Mouse (Mus musculus) hindbrain, embryonic 14.5 days (tissue): ENCODE results near the gene Patj. TPM values are rescaled to one million over a fixed set of nuclear protein-coding genes. Genes with fewer than 3 reads are reported as not detected.
"Not testable (repeated sequence)": the region's sequence is repeated elsewhere in the genome, so short reads cannot be mapped to it uniquely, and the experiment has no call there.

ENCODE experiments used
- ATAC-seq: fragments of 200-750 bp; cut with Nextera tagmentation; 2 replicates; pipeline ENCODE4 v1.8.0; 2017; ENCODE audit warnings: moderate number of reproducible peaks, mild to moderate bottlenecking, moderate TSS enrichment, moderate library complexity; ENCODE audit not compliant: low FRiP score
- DNase-seq: peaks from one replicate; pipeline ENCODE4 v3.0.0-alpha.2; 2015; ENCODE audit warnings: low spot score
- H3K27ac ChIP-seq: fragments of 300-500 bp; sonication (generic); 2 replicates; pipeline ENCODE4 v1.5.1; 2014; ENCODE audit warnings: mild to moderate bottlenecking, moderate library complexity
- H3K27me3 ChIP-seq: fragments of 300-500 bp; sonication (generic); 2 replicates; pipeline ENCODE4 v1.6.1; 2014; ENCODE audit warnings: mild to moderate bottlenecking, low read length, mixed read lengths; ENCODE audit not compliant: control insufficient read depth, insufficient read depth
- H3K36me3 ChIP-seq: fragments of 300-500 bp; sonication (generic); replicated peaks from 2 replicates; pipeline ENCODE4 v1.6.1; 2014; ENCODE audit not compliant: control insufficient read depth, insufficient read depth
- H3K4me1 ChIP-seq: fragments of 300-500 bp; sonication (generic); replicated peaks from 2 replicates; pipeline ENCODE4 v1.6.1; 2014; ENCODE audit warnings: antibody characterized with exemption, low read length, mixed read lengths; ENCODE audit not compliant: control insufficient read depth, insufficient read depth
- H3K4me2 ChIP-seq: fragments of 300-500 bp; sonication (generic); replicated peaks from 2 replicates; pipeline ENCODE4 v1.6.1; 2014; ENCODE audit warnings: mild to moderate bottlenecking, moderate library complexity
- H3K4me3 ChIP-seq: fragments of 300-500 bp; sonication (generic); replicated peaks from 2 replicates; pipeline ENCODE4 v1.5.1; 2014; ENCODE audit warnings: mild to moderate bottlenecking, low read length
- H3K9ac ChIP-seq: fragments of 300-500 bp; sonication (generic); 2 replicates; pipeline ENCODE4 v1.6.1; 2014
- H3K9me3 ChIP-seq: fragments of 300-500 bp; sonication (generic); 2 replicates; pipeline ENCODE4 v1.6.1; 2016; ENCODE audit warnings: low read length; ENCODE audit not compliant: control insufficient read depth
- WGBS: fragments of 180-500 bp; shearing (Covaris S2); extraction: QIAGEN DNeasy Blood & Tissue Kit; methylation state at CpG from one replicate; pipeline ENCODE4 v1.1.7; 2014; 5-methylcytosine and 5-hydroxymethylcytosine counted together
- polyA plus RNA-seq: library from polyadenylated mRNA; unstranded; fragments of >200 nt; fragmentation: Nextera tagmentation; extraction: Ambion mirVana; gene quantifications from 2 replicates; pipeline ENCODE4 v1.2.1, GENCODE M21; 2014

Patj gene
- polyA plus RNA-seq, 1 experiment from 2014 or later = 8.0 TPM

DNA sequence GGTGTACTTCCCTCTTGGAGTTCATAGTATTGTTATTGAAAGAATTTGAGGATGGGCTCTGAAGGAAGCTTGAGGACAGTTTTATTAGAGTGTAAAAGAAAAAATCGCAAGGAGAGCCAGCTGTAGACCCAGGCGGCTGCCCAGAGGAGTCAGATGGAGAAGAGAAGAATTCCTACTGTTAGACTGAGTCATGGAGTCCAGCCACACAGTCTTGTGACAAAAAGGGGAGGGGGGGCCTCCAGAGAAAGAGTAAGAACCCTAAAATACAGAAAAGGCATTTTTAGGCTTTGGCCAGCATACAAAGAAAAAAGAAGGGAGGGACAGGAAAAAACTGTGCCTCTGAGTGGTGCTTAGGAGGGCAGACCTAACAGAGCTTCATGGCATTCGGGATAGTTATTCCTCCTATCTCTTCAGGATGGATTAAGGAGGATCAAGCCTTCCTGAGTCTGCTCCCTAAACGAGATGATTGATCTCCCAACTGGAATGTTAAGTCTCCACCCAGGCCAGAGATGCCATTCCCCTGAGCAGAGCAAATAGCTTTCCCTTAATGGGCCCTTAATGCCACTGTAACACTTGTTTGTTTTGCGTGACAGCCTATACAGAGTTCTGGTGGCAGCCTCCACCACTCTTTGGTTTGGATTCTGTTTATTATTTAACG lies 5.5 kb downstream of the Patj start:
- H3K4me1 ChIP-seq = peaks cover 5% of the 10 kb centered on the region; the same call in 1 of the 2 replicates
- WGBS = 55% methylated on average over 6 of the region's 6 CpGs
- no peak overlapping the region for H3K9ac ChIP-seq
- no peak overlapping the region for H3K27ac ChIP-seq
- H3K27me3 ChIP-seq = no peaks in the 10 kb centered on the region
- H3K9me3 ChIP-seq = no peaks in the 10 kb centered on the region
- H3K4me3 ChIP-seq = no peak overlapping the region
- DNase-seq (no peak), ATAC-seq (no peak)
- no peak overlapping the region for H3K4me2 ChIP-seq
- no peaks in the 10 kb centered on the region for H3K36me3 ChIP-seq

DNA sequence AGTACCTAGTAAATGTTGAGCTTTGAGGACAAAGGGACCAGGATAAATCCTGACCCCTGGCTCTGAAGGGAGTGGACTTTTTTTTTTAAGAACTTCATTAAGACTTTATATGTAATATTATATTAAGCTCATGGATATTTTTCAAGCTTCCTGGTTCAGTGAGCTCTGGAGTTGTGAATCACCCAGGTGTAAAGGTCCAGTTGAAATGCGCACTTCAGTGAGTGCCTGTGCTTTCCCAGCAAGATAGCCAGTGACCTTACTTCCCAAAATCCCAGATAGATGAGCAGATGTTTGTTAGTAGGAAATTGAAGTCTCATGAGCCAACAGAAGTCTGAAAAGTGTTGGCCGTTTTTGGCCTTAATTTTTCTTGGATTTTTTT lies 6.0 kb downstream of the Patj start:
- no peak overlapping the region for H3K9ac ChIP-seq
- H3K4me1 ChIP-seq = no peaks in the 10 kb centered on the region
- ATAC-seq (no peak), DNase-seq (no peak)
- WGBS = 91% methylated on average over 2 of the region's 2 CpGs
- H3K36me3 ChIP-seq = no peaks in the 10 kb centered on the region
- no peak overlapping the region for H3K27ac ChIP-seq
- H3K4me3 ChIP-seq = no peak overlapping the region
- H3K9me3 ChIP-seq = no peaks in the 10 kb centered on the region
- H3K27me3 ChIP-seq = no peaks in the 10 kb centered on the region
- no peak overlapping the region for H3K4me2 ChIP-seq

DNA sequence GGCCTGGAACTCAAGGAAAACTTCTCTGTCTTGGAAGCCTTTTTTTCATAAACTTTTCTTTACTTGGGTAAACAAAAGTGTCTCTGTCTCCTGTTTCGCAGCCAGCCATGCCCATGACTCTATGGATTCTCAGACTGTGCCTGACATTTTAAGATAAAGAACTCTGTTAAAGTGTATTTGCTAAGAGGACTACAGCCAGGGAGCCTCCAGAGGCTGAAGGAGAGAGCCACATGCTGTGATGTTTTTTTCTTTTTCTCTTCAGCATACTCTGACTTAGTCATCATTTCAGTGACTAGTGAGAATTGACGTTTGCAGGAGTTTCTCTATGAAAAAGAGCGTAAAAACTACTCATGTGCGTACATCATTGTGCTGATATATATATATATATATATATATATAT lies 7.9 kb downstream of the Patj start:
- DNase-seq (no peak), ATAC-seq (no peak)
- Histone ChIP-seq H3K4me2 (no peak overlapping the region), H3K36me3 (no peaks in the 10 kb centered on the region; the same call in 1 of the 2 replicates), H3K27me3 (no peaks in the 10 kb centered on the region), H3K4me3 (no peak overlapping the region), H3K9ac (no peak overlapping the region), H3K27ac (no peak overlapping the region), H3K4me1 (no peaks in the 10 kb centered on the region), H3K9me3 (no peaks in the 10 kb centered on the region)
- WGBS = 81% methylated on average over 4 of the region's 4 CpGs

DNA sequence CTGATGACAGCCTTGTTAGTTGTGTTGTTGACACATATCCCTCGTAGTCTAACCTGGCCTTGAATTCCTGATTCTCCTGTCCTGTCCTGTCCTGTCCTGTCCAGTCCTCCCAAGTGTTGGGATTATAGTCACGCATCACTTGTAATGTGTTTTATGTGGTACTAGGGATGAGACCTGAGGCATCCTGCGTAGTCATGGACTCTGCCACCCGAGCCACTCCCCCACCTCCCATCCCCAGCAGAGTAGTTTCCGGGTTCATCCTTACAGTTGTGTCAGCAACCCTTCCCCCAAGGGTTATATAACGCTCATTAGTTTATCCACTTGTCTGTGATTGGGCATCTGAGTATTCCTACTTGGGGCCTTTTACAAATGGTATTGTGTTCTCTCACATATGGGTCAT lies 8.8 kb downstream of the Patj start:
- Histone ChIP-seq H3K36me3 (no peaks in the 10 kb centered on the region; the same call in 1 of the 2 replicates), H3K9ac (no peak overlapping the region), H3K4me3 (no peak overlapping the region), H3K4me1 (no peaks in the 10 kb centered on the region), H3K4me2 (no peak overlapping the region), H3K9me3 (no peaks in the 10 kb centered on the region), H3K27ac (no peak overlapping the region), H3K27me3 (no peaks in the 10 kb centered on the region)
- DNase-seq (no peak), ATAC-seq (no peak)
- WGBS = 94% methylated on average over 6 of the region's 6 CpGs

DNA sequence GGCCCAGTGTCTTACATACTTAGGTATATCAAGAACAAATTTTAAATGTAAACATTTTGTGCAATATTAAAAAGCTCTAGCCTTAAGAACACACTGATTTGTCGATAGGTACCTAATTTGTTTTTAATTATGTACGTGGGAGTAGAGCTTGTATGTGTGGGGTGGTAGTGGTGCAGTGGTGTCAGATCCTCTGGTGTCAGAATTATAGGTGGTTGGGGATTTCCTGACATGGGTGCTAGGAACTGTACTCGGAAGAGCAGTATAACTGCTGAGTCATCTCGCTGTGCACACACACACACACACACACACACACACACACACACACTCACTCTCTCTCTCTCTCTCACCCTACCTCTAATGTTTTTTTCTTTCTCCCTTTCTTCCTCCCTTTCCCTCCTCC lies 12.9 kb downstream of the Patj start:
- Histone ChIP-seq H3K4me2 (no peak overlapping the region), H3K27ac (no peak overlapping the region), H3K9ac (no peak overlapping the region), H3K36me3 (peaks cover 15% of the 10 kb centered on the region; the same call in 1 of the 2 replicates), H3K4me3 (no peak overlapping the region), H3K27me3 (no peaks in the 10 kb centered on the region), H3K9me3 (no peaks in the 10 kb centered on the region), H3K4me1 (no peaks in the 10 kb centered on the region)
- WGBS = 96% methylated on average over 4 of the region's 4 CpGs
- DNase-seq (no peak), ATAC-seq (no peak)

DNA sequence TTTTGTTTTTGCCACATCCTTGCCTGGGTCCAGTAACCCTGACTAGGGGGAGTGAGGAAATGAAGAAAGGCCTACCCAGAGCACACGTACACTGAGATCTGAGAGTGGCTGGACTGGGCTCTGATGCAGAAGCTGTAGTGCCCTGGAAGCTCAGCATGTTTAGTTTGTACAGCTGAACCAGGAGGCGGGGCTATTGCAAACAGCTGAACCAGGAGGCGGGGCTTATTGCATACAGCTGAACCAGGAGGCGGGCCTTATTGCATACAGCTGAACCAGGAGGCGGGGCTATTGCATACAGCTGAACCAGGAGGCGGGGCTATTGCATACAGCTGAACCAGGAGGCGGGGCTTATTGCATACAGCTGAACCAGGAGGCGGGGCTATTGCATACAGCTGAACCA lies 19.6 kb downstream of the Patj start:
- H3K4me2 ChIP-seq, H3K27me3 ChIP-seq, H3K27ac ChIP-seq, H3K4me3 ChIP-seq, H3K4me1 ChIP-seq, ATAC-seq, H3K9me3 ChIP-seq, DNase-seq, H3K9ac ChIP-seq: not testable (repeated sequence)
- 96% methylated on average over 8 of the region's 8 CpGs for WGBS
- peaks cover 19% of the 10 kb centered on the region; the same call in 1 of the 2 replicates for H3K36me3 ChIP-seq

DNA sequence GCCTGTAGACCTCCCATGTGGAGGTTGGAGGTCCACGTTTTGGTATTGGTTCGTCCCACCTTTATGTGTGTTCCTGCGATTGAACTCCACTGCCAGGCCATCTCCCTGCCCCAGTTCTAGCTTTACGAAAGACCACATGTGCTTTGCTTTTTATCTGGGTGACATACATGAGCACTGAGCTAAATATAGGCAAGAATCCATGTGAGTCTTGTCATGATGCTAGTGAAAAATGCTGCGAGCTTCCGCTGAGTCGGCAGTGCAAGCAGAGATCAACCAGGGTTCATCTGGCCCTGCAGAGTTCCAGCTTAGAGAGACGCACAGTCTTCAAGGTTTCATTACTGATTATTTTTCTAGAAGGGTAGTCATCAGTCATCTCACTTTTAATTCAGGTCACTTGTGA lies 32.8 kb downstream of the Patj start:
- H3K9ac ChIP-seq = no peak overlapping the region
- ATAC-seq (no peak), DNase-seq (no peak)
- H3K4me1 ChIP-seq = no peaks in the 10 kb centered on the region
- no peak overlapping the region for H3K4me2 ChIP-seq
- peaks cover 15% of the 10 kb centered on the region; the same call in 1 of the 2 replicates for H3K36me3 ChIP-seq
- no peaks in the 10 kb centered on the region for H3K9me3 ChIP-seq
- H3K27me3 ChIP-seq = no peaks in the 10 kb centered on the region
- peak overlapping the region; percentile 20; the same call in 1 of the 2 replicates for H3K27ac ChIP-seq
- no peak overlapping the region for H3K4me3 ChIP-seq
- WGBS = 81% methylated on average over 8 of the region's 8 CpGs

DNA sequence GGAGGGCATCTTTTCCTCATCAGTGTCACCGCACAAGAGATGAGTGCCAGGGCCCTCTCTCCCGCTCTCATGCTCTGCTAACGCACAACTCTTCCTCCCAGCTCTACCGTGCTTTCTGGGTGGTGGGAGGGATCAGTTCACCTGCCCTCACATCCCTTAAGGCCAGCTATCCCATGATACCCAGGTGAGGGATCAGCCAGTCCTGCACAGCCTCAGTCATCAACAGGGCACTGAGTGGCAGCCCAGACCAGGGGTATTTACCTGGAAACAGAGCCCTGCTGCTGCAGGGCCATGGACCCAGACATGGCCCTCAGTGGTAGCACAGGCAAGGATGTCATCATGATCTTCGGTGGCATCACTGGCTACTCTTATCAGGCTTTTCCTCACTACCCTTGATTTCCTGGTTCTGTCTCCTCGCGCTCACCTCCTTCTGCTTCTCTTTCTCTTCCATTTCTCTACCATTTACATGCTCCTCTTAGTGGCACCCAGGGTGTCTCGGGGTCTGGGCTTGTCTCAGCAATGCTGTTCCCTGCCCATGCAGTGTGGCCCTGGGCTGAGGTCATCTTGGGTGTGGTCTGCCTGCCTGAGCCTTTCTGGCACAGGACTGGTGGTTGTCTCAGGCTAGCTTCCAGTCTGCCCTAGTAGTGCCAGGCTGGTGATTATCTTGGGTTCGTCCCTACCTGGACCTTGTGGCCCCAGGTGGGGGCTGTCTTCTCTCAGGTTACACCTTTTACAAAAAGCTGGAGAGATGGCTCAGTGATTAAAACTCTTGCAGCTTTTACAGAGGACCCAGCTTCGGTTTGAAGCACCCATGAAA lies 40.3 kb downstream of the Patj start:
- H3K9me3 ChIP-seq = no peaks in the 10 kb centered on the region
- H3K4me2 ChIP-seq = no peak overlapping the region
- H3K4me3 ChIP-seq = no peak overlapping the region
- no peaks in the 10 kb centered on the region; the same call in 1 of the 2 replicates for H3K4me1 ChIP-seq
- ATAC-seq = no peak
- no peak overlapping the region for H3K27ac ChIP-seq
- H3K9ac ChIP-seq = no peak overlapping the region
- H3K36me3 ChIP-seq = peaks cover 10% of the 10 kb centered on the region; the same call in 1 of the 2 replicates
- 90% methylated on average over 10 of the region's 10 CpGs for WGBS
- no peak for DNase-seq
- H3K27me3 ChIP-seq = no peaks in the 10 kb centered on the region

DNA sequence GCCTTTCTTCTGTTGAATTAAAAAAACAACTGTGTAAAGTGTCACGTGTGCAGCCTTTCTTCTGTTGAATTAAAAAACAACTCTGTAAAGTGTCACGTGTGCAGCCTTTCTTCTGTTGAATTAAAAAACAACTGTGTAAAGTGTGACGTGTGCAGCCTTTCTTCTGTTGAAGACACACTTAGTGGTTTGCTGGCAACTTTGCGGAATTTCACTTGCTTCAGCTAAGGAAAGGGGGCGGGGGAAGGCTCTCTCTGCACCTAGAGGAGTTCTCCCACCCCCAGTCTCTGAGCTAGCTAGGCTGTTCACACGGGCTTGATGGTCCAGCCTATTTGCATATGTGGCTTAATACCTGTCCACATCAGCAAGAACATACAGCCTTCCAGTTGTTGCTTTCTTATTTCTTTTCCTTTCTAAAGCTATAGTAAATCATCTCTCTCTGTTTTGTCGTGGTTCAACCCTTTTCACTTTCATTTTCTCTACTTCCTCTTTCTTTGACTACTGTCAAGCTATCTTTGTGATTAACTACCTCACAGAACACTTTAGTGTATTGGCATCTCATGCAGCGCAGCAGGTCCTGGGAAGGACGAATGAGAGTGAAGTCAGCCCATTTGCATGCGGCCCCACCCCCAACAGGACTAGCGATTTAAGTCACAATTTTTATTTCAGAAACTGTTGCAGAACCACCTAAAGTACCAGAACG lies 41.2 kb downstream of the Patj start:
- Histone ChIP-seq H3K36me3 (peaks cover 10% of the 10 kb centered on the region; the same call in 1 of the 2 replicates), H3K4me1 (no peaks in the 10 kb centered on the region; the same call in 1 of the 2 replicates), H3K4me3 (no peak overlapping the region), H3K27me3 (no peaks in the 10 kb centered on the region), H3K27ac (no peak overlapping the region), H3K9me3 (no peaks in the 10 kb centered on the region), H3K4me2 (no peak overlapping the region), H3K9ac (no peak overlapping the region)
- DNase-seq (no peak), ATAC-seq (no peak)
- 73% methylated on average over 12 of the region's 12 CpGs for WGBS
